Mouse (Mus musculus) small intestine, adult 2 months (tissue): ENCODE results near the gene Hmgn1.

Source experiments
- CTCF ChIP-seq: fragments of 200-500 bp; IDR thresholded peaks from 2 replicates; pipeline ENCODE4 v1.5.1; 2012; ENCODE audit warnings: low read depth, mild to moderate bottlenecking, control low read depth, inconsistent platforms, low read length, moderate library complexity, mixed read lengths; ENCODE audit not compliant: insufficient replicate concordance, insufficient read length; ENCODE audit errors: extremely low read depth
- POLR2A ChIP-seq: fragments of 200-500 bp; IDR thresholded peaks from 2 replicates; pipeline ENCODE4 v1.6.1; 2012; ENCODE audit warnings: low read depth, mild to moderate bottlenecking, control low read depth, inconsistent platforms, low read length, moderate library complexity

DNA sequence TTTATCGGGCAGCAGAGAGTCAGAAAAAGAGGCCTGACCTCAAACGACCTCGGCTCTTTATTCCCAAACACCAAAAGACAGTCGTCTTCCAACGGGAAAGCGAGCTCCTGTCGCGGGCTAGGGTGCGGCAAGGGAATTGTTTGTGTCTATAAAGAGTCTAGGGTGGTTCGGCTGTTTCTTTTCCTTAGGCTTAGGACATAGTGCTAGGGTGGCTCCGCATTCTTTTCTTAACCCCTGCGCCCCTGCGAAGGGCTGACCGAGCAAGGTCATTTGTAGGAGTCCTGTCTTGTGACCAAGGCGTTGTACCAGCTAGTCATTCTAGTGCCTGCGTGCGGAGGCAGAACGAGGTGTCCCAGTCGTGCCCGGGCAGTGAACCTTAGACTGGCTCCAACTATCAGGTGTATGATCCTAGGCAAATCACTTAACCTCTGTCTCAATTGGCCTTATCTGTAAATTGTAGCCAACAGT is 44.3 kb downstream of the Hmgn1 start:
- TF ChIP-seq CTCF (no peak), POLR2A (no peak)
